Mouse (Mus musculus) midbrain, postnatal 0 days (tissue): ENCODE measurements at regions not wholly inside any gene's neighbourhood (a gene's known extent, or its start where the extent isn't known, plus 50 kb on each side); places are given as distances from the start of the nearest gene placed in this dataset.

Experiments
- ATAC-seq: fragments of 200-750 bp; cut with Nextera tagmentation; 2 replicates; pipeline ENCODE4 v1.8.0; 2017; ENCODE audit warnings: moderate number of reproducible peaks, mild to moderate bottlenecking, moderate TSS enrichment, moderate library complexity; ENCODE audit not compliant: low FRiP score
- DNase-seq: peaks from one replicate; pipeline ENCODE4 v3.0.0-alpha.2; 2015; ENCODE audit warnings: low spot score
- H3K27ac ChIP-seq: fragments of 300-500 bp; sonication (generic); 2 replicates; pipeline ENCODE4 v1.5.1; 2014; ENCODE audit warnings: low read depth, mild to moderate bottlenecking, low read length, mixed read lengths
- H3K27me3 ChIP-seq: fragments of 300-500 bp; sonication (generic); 2 replicates; pipeline ENCODE4 v1.6.1; 2014; ENCODE audit warnings: low read length, control low read depth, mixed read lengths; ENCODE audit not compliant: insufficient read depth
- H3K36me3 ChIP-seq: fragments of 300-500 bp; sonication (generic); 2 replicates; pipeline ENCODE4 v1.6.1; 2014; ENCODE audit warnings: low read length, control low read depth, mixed read lengths; ENCODE audit not compliant: insufficient read depth
- H3K4me1 ChIP-seq: fragments of 300-500 bp; sonication (generic); 2 replicates; pipeline ENCODE4 v1.6.1; 2014; ENCODE audit warnings: mild to moderate bottlenecking, control low read depth, antibody characterized with exemption, low read length, mixed read lengths; ENCODE audit not compliant: insufficient read depth
- H3K4me2 ChIP-seq: fragments of 300-500 bp; sonication (generic); 2 replicates; pipeline ENCODE4 v1.6.1; 2014; ENCODE audit warnings: low read depth, mild to moderate bottlenecking, low read length, mixed read lengths; ENCODE audit not compliant: poor library complexity, severe bottlenecking
- H3K4me3 ChIP-seq: fragments of 300-500 bp; sonication (generic); 2 replicates; pipeline ENCODE4 v1.5.1; 2014; ENCODE audit warnings: low read depth, mild to moderate bottlenecking, low read length, moderate library complexity
- H3K9ac ChIP-seq: fragments of 300-500 bp; sonication (generic); replicated peaks from 2 replicates; pipeline ENCODE4 v1.6.1; 2014; ENCODE audit warnings: mild to moderate bottlenecking, low read length, moderate library complexity, mixed read lengths; ENCODE audit not compliant: poor library complexity, severe bottlenecking
- H3K9me3 ChIP-seq: fragments of 300-500 bp; sonication (generic); 2 replicates; pipeline ENCODE4 v1.6.1; 2016; ENCODE audit warnings: low read length, control low read depth
- CTCF ChIP-seq: IDR thresholded peaks from 2 replicates; pipeline ENCODE4 v1.5.1; 2016; ENCODE audit warnings: antibody characterized with exemption, mild to moderate bottlenecking
- WGBS: fragments of 180-500 bp; shearing (Covaris S2); extraction: QIAGEN DNeasy Blood & Tissue Kit; methylation state at CpG from one replicate; pipeline ENCODE4 v1.1.7; 2014; 5-methylcytosine and 5-hydroxymethylcytosine counted together

DNA sequence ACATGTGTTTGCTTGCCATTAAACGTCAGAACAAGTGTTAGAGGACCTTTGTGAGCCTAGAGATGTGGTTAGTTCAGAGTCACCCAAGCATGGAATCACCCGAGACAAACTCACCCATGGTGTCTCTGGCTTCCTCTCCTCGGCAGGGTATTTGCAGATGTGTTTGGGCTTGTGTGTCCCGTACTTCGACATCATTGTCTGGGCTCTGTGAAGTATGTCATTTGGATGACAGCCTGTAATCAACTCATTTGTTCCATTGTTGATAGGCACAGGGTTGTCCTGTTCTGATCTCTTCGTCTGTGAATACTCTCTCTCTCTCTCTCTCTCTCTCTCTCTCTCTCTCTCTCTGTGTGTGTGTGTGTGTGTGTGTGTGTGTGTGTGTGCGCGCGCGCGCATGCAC is 277.8 kb upstream of the Dynlrb2 start:
- DNase-seq (no peak), ATAC-seq (no peak)
- Histone ChIP-seq H3K36me3 (no peaks in the 10 kb centered on the region), H3K4me1 (no peaks in the 10 kb centered on the region), H3K9me3 (no peaks in the 10 kb centered on the region), H3K4me3 (no peak overlapping the region), H3K9ac (no peak overlapping the region), H3K4me2 (no peak overlapping the region), H3K27me3 (no peaks in the 10 kb centered on the region), H3K27ac (no peak overlapping the region)
- 78% methylated on average over 11 of the region's 11 CpGs for WGBS
- no peak for TF ChIP-seq CTCF

DNA sequence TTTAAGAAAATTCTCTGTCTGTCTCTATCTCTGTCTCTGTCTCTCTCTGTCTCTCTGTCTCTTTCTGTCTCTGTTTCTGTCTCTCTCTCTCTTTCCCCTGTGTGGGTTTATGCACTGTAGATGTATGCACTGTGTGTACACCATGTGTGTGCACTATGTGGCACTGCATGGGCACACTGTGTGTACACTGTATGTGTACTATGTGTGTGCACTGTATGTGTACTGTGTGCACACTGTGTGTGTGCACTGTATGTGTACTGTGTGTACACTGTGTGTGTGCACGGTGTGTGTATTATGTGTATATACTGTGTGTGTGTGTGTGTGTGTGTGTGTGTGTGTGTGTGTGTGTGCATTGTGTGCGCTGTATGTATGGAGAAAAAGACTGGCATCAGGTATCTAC is 281.5 kb upstream of the Dynlrb2 start:
- no peaks in the 10 kb centered on the region for H3K36me3 ChIP-seq
- ATAC-seq (no peak), DNase-seq (no peak)
- H3K27me3 ChIP-seq: no peaks in the 10 kb centered on the region
- TF ChIP-seq CTCF: no peak
- no peak overlapping the region for H3K27ac ChIP-seq
- 98% methylated on average over 2 of the region's 2 CpGs for WGBS
- H3K9ac ChIP-seq: no peak overlapping the region
- no peak overlapping the region for H3K4me2 ChIP-seq
- no peaks in the 10 kb centered on the region for H3K4me1 ChIP-seq
- no peak overlapping the region for H3K4me3 ChIP-seq
- H3K9me3 ChIP-seq: no peaks in the 10 kb centered on the region

GRCm38 (mm10) chr8:116215909-116216308 is 288.9 kb upstream of the Dynlrb2 start:
- no peaks in the 10 kb centered on the region for H3K36me3 ChIP-seq
- no peak for DNase-seq
- H3K27me3 ChIP-seq: no peaks in the 10 kb centered on the region
- ATAC-seq: no peak
- H3K9me3 ChIP-seq: no peaks in the 10 kb centered on the region
- H3K4me1 ChIP-seq: no peaks in the 10 kb centered on the region
- no peak overlapping the region for H3K4me3 ChIP-seq
- H3K4me2 ChIP-seq: no peak overlapping the region
- WGBS: 78% methylated on average over 5 of the region's 5 CpGs
- no peak overlapping the region for H3K9ac ChIP-seq
- H3K27ac ChIP-seq: no peak overlapping the region
- no peak for TF ChIP-seq CTCF

GRCm38 (mm10) chr8:116215286-116215860 is 289.4 kb upstream of the Dynlrb2 start:
- no peaks in the 10 kb centered on the region for H3K36me3 ChIP-seq
- TF ChIP-seq CTCF: no peak
- no peak for ATAC-seq

GRCm38 (mm10) chr8:116203631-116204030 is 301.1 kb upstream of the Dynlrb2 start:
- no peaks in the 10 kb centered on the region for H3K9me3 ChIP-seq
- 14% methylated on average over 2 of the region's 2 CpGs for WGBS
- DNase-seq (peak; percentile 46), ATAC-seq (0 out of 2 replicates have a peak, but pooled peaks have one; percentile 27)
- H3K4me2 ChIP-seq: no peak overlapping the region
- H3K27me3 ChIP-seq: no peaks in the 10 kb centered on the region
- no peak for TF ChIP-seq CTCF
- H3K9ac ChIP-seq: no peak overlapping the region
- no peaks in the 10 kb centered on the region for H3K36me3 ChIP-seq
- no peaks in the 10 kb centered on the region for H3K4me1 ChIP-seq
- no peak overlapping the region for H3K27ac ChIP-seq
- H3K4me3 ChIP-seq: no peak overlapping the region

More at GRCm38 (mm10) chr8:116215286-116215860, 289.4 kb upstream of the Dynlrb2 start:
- H3K4me1 ChIP-seq: no peaks in the 10 kb centered on the region
- H3K4me3 ChIP-seq: no peak overlapping the region
- H3K27me3 ChIP-seq: no peaks in the 10 kb centered on the region
- H3K9me3 ChIP-seq: no peaks in the 10 kb centered on the region
- WGBS: 59% methylated on average over 5 of the region's 5 CpGs
- no peak overlapping the region for H3K9ac ChIP-seq
- no peak for DNase-seq
- no peak overlapping the region for H3K27ac ChIP-seq
- no peak overlapping the region for H3K4me2 ChIP-seq

- Histone ChIP-seq H3K4me1 (no peaks in the 10 kb centered on the region), H3K9ac (no peak overlapping the region), H3K4me3 (no peak overlapping the region), H3K27ac (no peak overlapping the region), H3K4me2 (no peak overlapping the region), H3K9me3 (no peaks in the 10 kb centered on the region), H3K27me3 (no peaks in the 10 kb centered on the region), H3K36me3 (no peaks in the 10 kb centered on the region)
- DNase-seq: no peak
- ATAC-seq: no peak
- TF ChIP-seq CTCF: no peak
- WGBS: 68% methylated on average over 11 of the region's 11 CpGs
Observed at GRCm38 (mm10) chr8:116200459-116200999, 304.2 kb upstream of the Dynlrb2 start.
